Mouse (Mus musculus): ENCODE measurements around the gene Svs5.

Gene Svs5

DNA sequence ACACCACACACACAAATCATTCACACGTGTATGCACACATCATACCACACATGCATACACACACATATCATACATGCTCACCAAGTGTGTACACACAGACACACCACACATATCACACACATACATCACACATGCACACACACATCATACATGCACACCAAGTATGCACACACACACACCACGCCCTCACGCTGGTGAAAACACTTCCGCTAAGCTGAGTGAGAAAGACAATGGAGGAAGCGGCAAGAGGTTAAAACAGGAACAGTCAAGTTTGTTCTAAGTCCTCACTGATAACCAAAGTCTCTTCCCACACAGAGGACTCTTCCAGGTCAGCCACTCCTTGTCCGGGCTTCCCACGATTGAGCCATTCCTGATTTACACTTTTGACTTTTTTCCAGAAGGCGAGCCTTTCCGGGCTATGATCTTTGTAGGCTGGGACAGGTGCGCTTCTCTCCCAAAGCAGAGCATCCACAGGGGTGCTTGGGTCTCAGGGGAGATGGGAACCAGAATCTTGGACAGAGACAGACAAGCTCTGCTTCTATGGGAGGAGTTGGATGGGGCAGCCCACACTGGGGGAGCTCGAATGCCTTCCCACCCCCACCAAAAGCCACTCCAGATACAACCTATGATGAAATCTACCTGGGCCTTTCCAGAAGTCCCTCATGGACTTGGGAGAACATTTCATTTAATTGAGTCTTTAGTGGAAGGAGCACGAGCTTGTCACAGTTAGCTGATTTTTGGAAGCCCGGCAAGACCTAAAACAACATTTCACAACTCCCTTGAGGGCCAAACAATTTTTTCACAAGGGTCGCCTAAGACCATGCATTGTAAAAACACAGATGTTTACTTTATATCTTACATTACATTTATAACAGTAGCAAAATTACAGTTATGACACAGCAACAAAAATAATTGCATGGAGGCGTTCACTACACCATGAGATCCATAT lies 45.2 kb downstream of the Svs5 start:
- no peak for DNase-seq (ENCODE audit: low read depth, low spot score)

- DNase-seq (ENCODE audit: low read depth, low spot score), result no peak
Measured at GRCm38 (mm10) chr2:164381726-164382125, 49.2 kb downstream of the Svs5 start.

GRCm38 (mm10) chr2:164382971-164383370 lies 50.4 kb downstream of the Svs5 start:
- DNase-seq (ENCODE audit: low read depth, low spot score), result no peak
